Mouse (Mus musculus) stomach, embryonic 16.5 days (tissue): Measurements from ENCODE around the gene Itpripl2. TPM values are rescaled to one million over a fixed set of nuclear protein-coding genes. Genes with fewer than 3 reads are reported as not detected.
A peak's percentile ranks its signal among the peaks of the same experiment; 100 is the strongest.

Experiments used
- ATAC-seq: fragments of 200-750 bp; cut with Nextera tagmentation; 2 replicates; pipeline ENCODE4 v1.8.0; 2017; ENCODE audit warnings: moderate number of reproducible peaks, moderate TSS enrichment; ENCODE audit not compliant: insufficient read depth, low FRiP score
- H3K27ac ChIP-seq: fragments of 300-500 bp; sonication (generic); 2 replicates; pipeline ENCODE4 v1.5.1; 2014; ENCODE audit warnings: low read length
- H3K27me3 ChIP-seq: fragments of 300-500 bp; sonication (generic); 2 replicates; pipeline ENCODE4 v1.6.1; 2014; ENCODE audit warnings: low read length, control low read depth, mixed read lengths; ENCODE audit not compliant: control insufficient read depth, insufficient read depth
- H3K36me3 ChIP-seq: fragments of 300-500 bp; sonication (generic); 2 replicates; pipeline ENCODE4 v1.6.1; 2014; ENCODE audit warnings: low read length; ENCODE audit not compliant: control insufficient read depth, insufficient read depth
- H3K4me1 ChIP-seq: fragments of 300-500 bp; sonication (generic); 2 replicates; pipeline ENCODE4 v1.6.1; 2014; ENCODE audit warnings: low read length, control low read depth, mixed read lengths; ENCODE audit not compliant: control insufficient read depth, insufficient read depth
- H3K4me2 ChIP-seq: fragments of 300-500 bp; sonication (generic); 2 replicates; pipeline ENCODE4 v1.6.1; 2014; ENCODE audit warnings: low read depth, low read length, mixed read lengths
- H3K4me3 ChIP-seq: fragments of 300-500 bp; sonication (generic); replicated peaks from 2 replicates; pipeline ENCODE4 v1.5.1; 2014; ENCODE audit warnings: mild to moderate bottlenecking, low read length
- H3K9ac ChIP-seq: fragments of 300-500 bp; sonication (generic); 2 replicates; pipeline ENCODE4 v1.6.1; 2014; ENCODE audit warnings: low read length
- H3K9me3 ChIP-seq: fragments of 300-500 bp; sonication (generic); replicated peaks from 2 replicates; pipeline ENCODE4 v1.6.1; 2016; ENCODE audit warnings: low read length, control low read depth; ENCODE audit not compliant: control insufficient read depth
- WGBS: fragments of 180-500 bp; shearing (Covaris S2); extraction: QIAGEN DNeasy Blood & Tissue Kit; methylation state at CpG from one replicate; pipeline ENCODE4 v1.1.7; 2014; 5-methylcytosine and 5-hydroxymethylcytosine counted together
- polyA plus RNA-seq: library from polyadenylated mRNA; unstranded; fragments of >200 nt; fragmentation: Nextera tagmentation; extraction: Ambion mirVana; gene quantifications from 2 replicates; pipeline ENCODE4 v1.2.1, GENCODE M21; 2015

Gene Itpripl2
- polyA plus RNA-seq, 1 experiment from 2014 or later = 5.4 TPM

DNA sequence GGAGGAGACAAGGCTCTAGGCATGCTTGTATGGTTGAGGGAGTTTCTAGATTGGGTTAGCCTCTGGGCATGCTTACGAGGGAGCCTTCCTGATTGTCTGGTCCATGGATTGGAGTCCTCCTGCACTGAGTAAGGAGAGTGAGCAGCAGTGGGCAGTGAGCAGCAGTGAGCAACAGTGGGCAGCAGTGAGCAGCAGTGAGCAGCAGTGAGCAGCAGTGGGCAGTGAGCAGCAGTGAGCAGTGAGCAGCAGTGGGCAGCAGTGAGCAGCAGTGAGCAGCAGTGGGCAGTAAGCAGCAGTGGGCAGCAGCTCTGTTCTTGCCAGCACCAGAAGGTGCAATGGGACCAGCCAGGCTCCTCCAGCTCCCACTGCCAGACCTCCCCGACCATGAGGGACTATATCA, 26.0 kb upstream of the Itpripl2 start:
- no peak overlapping the region for H3K4me3 ChIP-seq
- no peaks in the 10 kb centered on the region for H3K27me3 ChIP-seq
- H3K9me3 ChIP-seq = no peaks in the 10 kb centered on the region
- no peaks in the 10 kb centered on the region for H3K36me3 ChIP-seq
- WGBS = 62% methylated on average over 2 of the region's 2 CpGs
- H3K4me1 ChIP-seq = peaks cover 3% of the 10 kb centered on the region; the same call in 1 of the 2 replicates
- peak; percentile 41; the same call in 1 of the 2 replicates for ATAC-seq
- no peak overlapping the region for H3K27ac ChIP-seq
- H3K4me2 ChIP-seq = no peak overlapping the region
- H3K9ac ChIP-seq = no peak overlapping the region

DNA sequence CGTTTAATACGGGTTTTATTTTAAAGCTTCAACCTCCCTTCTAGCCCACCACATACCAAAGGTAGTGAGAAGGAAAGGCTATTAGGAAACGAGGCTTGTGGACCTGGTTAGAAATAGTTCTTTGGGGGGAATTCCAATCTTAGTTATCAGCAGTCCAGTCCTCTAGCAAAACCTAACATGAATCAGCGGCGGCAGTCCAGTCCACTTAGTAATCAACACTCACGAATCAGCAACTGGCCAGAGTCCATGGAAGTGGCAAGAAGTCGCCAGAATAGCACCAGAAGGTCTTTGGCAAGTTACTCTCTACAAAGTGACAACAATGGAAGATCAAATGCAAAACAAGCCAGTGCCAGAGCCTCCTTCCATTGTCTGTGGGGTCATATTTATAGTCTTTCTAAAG, 16.8 kb upstream of the Itpripl2 start:
- Histone ChIP-seq H3K4me3 (no peak overlapping the region), H3K4me1 (no peaks in the 10 kb centered on the region), H3K27me3 (no peaks in the 10 kb centered on the region), H3K36me3 (no peaks in the 10 kb centered on the region), H3K9ac (no peak overlapping the region), H3K4me2 (no peak overlapping the region), H3K9me3 (no peaks in the 10 kb centered on the region), H3K27ac (no peak overlapping the region)
- ATAC-seq = no peak
- WGBS = 75% methylated on average over 7 of the region's 7 CpGs

DNA sequence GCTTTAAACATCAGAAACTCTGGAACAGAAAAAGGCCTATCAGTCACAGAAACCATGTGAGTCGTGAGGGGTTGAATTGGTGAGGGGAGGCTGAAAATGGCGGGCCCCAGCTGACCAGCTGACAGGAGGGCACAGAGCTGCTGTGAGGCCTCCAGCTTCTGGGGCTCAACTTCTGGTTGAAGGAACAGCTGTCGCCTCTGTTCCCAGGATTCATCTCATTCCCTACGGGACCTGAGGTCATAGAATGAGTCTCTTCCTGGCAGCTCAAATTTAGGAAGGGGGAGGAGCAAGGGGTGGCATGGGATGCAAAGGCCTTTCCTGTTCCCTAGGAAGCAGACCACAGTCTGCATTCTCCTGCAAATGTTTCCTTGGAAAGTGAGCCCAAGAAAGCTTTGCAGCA, 12.1 kb upstream of the Itpripl2 start:
- no peaks in the 10 kb centered on the region for H3K36me3 ChIP-seq
- no peak overlapping the region for H3K9ac ChIP-seq
- no peak overlapping the region for H3K27ac ChIP-seq
- no peaks in the 10 kb centered on the region for H3K9me3 ChIP-seq
- no peaks in the 10 kb centered on the region for H3K4me1 ChIP-seq
- WGBS = 48% methylated on average over 4 of the region's 4 CpGs
- H3K27me3 ChIP-seq = no peaks in the 10 kb centered on the region
- H3K4me2 ChIP-seq = no peak overlapping the region
- no peak for ATAC-seq
- H3K4me3 ChIP-seq = no peak overlapping the region

- Histone ChIP-seq H3K9me3 (no peaks in the 10 kb centered on the region), H3K9ac (no peak overlapping the region), H3K36me3 (no peaks in the 10 kb centered on the region), H3K4me2 (no peak overlapping the region), H3K27ac (no peak overlapping the region), H3K27me3 (no peaks in the 10 kb centered on the region), H3K4me1 (no peaks in the 10 kb centered on the region), H3K4me3 (no peak overlapping the region)
- no peak for ATAC-seq
- 78% methylated on average over 8 of the region's 8 CpGs for WGBS
Measured at GRCm38 (mm10) chr7:118502333-118502732, 10.6 kb upstream of the Itpripl2 start.

- no peak overlapping the region for H3K9ac ChIP-seq
- no peak overlapping the region for H3K4me3 ChIP-seq
- H3K4me1 ChIP-seq = no peaks in the 10 kb centered on the region
- no peak overlapping the region for H3K4me2 ChIP-seq
- WGBS = 52% methylated on average over 7 of the region's 7 CpGs
- ATAC-seq = no peak
- H3K9me3 ChIP-seq = no peaks in the 10 kb centered on the region
- H3K27me3 ChIP-seq = no peaks in the 10 kb centered on the region
- H3K27ac ChIP-seq = no peak overlapping the region
- H3K36me3 ChIP-seq = no peaks in the 10 kb centered on the region
Measured at GRCm38 (mm10) chr7:118499784-118500435, 8.1 kb upstream of the Itpripl2 start.

- Histone ChIP-seq H3K9me3 (no peaks in the 10 kb centered on the region), H3K4me2 (no peak overlapping the region), H3K36me3 (no peaks in the 10 kb centered on the region), H3K4me1 (no peaks in the 10 kb centered on the region), H3K27ac (no peak overlapping the region), H3K9ac (no peak overlapping the region), H3K4me3 (no peak overlapping the region), H3K27me3 (no peaks in the 10 kb centered on the region)
- ATAC-seq = peak; percentile 26; the same call in 1 of the 2 replicates
- WGBS = 75% methylated on average over 12 of the region's 12 CpGs
Measured at GRCm38 (mm10) chr7:118498984-118499783, 7.4 kb upstream of the Itpripl2 start.

DNA sequence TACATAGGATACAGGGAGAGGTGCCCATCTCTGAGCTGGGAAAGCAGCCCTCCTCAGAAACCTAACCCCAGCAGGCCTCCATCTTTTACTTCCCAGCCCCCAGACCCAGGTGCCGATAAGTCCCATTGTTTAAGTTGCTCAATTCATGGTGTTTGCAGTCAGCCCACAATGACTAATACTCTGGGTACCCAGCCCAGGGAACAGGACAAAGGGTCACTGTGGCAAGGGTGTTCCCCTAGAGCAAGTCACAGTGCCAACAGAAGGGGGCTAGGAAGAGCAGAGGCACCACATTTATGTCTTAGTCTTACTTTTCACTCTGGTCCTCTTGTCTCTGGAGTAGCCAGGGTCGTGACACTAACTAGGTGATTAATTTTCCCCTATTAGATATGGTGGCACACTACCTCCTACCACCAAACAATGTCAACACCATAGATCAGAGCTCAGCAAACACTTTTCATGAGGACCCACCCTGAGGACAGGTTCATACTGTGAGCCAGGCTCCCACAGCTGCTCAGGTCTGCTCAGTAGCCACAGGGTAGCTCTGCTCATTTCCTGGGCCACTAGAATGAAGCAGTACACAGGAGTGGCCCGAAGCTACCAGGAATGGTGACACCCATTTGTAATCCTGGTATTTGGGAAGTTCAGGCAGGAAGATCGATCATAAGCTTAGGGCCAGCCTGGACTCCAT, 3.3 kb upstream of the Itpripl2 start:
- Histone ChIP-seq H3K9me3 (no peaks in the 10 kb centered on the region), H3K9ac (no peak overlapping the region), H3K36me3 (no peaks in the 10 kb centered on the region), H3K4me2 (no peak overlapping the region), H3K4me1 (peaks cover 13% of the 10 kb centered on the region), H3K4me3 (no peak overlapping the region), H3K27ac (peak overlapping the region; percentile 60), H3K27me3 (no peaks in the 10 kb centered on the region; the same call in 1 of the 2 replicates)
- ATAC-seq = peak; percentile 19; the same call in 1 of the 2 replicates
- 58% methylated on average over 4 of the region's 4 CpGs for WGBS

DNA sequence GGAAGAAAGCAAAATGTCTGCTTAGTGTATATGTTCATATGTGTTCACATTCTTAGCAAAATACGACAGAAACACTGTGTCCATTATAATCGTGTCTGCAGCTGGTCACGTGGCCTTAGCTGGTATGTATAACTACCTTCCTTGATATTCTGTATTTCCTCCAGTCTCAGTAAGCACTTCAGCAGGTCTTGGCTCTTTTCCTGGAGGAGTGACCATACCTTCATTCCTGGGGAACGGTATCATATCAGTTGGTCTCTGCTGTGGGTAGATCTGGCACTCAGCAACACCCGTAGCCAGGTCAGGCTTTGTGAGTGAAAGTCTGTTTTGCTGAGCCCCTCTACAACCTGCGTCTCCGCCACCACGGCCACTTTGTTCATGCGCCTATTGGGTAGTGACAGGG, 2.1 kb upstream of the Itpripl2 start:
- peaks cover 24% of the 10 kb centered on the region for H3K4me1 ChIP-seq
- no peaks in the 10 kb centered on the region; the same call in 1 of the 2 replicates for H3K27me3 ChIP-seq
- WGBS = 79% methylated on average over 9 of the region's 9 CpGs
- peak overlapping the region; percentile 56; the same call in 1 of the 2 replicates for H3K27ac ChIP-seq
- H3K36me3 ChIP-seq = no peaks in the 10 kb centered on the region
- H3K4me3 ChIP-seq = no peak overlapping the region
- no peak overlapping the region for H3K9ac ChIP-seq
- no peak overlapping the region for H3K4me2 ChIP-seq
- no peak for ATAC-seq
- H3K9me3 ChIP-seq = no peaks in the 10 kb centered on the region
